ENCODE assay signal across 18 mouse cellular contexts in genomic region chr2:54033277-54033676, GRCm38 (mm10). TPM values are rescaled to one million over a fixed set of nuclear protein-coding genes. Genes with fewer than 3 reads are reported as not detected.
DNase-seq lines count a peak whose midpoint lies in the region; ATAC-seq lines count a peak whose summit lies in the region.
"Had no signal": no experiment of that assay in that cellular context is flagged by ENCODE, and none has a peak within 500 bp of the region (broad histone marks: within the 10 kb centered on the region; RNA-seq: fewer than 3 reads in every experiment).

No protein-coding gene starts in this region.

- ATAC-seq in megakaryocyte-erythroid progenitor cell, adult 5-6 weeks (replicated peaks; ENCODE audit: low FRiP score, low TSS enrichment, poor library complexity, severe bottlenecking), result no peak
- ATAC-seq: CD4-positive, CD25-positive, alpha-beta regulatory T cell, adult 4 months; forebrain, postnatal 0 days; intestine, embryonic 16.5 days had no signal

- intact Hi-C loops in heart, postnatal 36 days (cut with DNase I), result no loop called here

- DNase-seq in gastrocnemius, postnatal 25 days, result peak; percentile 26
- no peak for DNase-seq in gastrocnemius, postnatal 10 days
- peak; percentile 6 to 13 for DNase-seq in heart, adult 9 months (ENCODE audit: low spot score in 2 of 2)
- DNase-seq in heart, postnatal 36 days, result no peak
- peak; percentile 10 for DNase-seq in right cerebral cortex, postnatal 25 days
- no peak for DNase-seq in right cerebral cortex, postnatal 4 days
- DNase-seq in skeletal muscle tissue, adult 2 months (ENCODE audit: low read depth, low spot score), result peak; percentile 30
- DNase-seq: adrenal gland, postnatal 10 days; B cell, adult 2 months; cerebellum, adult 11-12 months; cerebellum, adult 9-10 months; cerebellum, postnatal 25 days; forebrain, postnatal 0 days; kidney, adult 2 months had no signal

RNA-seq across cellular contexts. Expression of gene Rprm, which starts 52.1 kb away (rescaled TPM):
- total RNA-seq in gastrocnemius, postnatal 25 days (2021), result under 1 TPM; 0.24 to 0.79 TPM
- total RNA-seq in gastrocnemius, postnatal 10 days (2021), result 1 to 10 TPM in 1 of 2 experiments, under 1 TPM in 1; 0.99 to 1.3 TPM
- not detected for total RNA-seq in heart, postnatal 36 days (2021)
- total RNA-seq in megakaryocyte-erythroid progenitor cell, adult 5-6 weeks (2014; fragmentation: Nextera tagmentation), result not detected in 2 replicates
- not detected in 2 replicates for total RNA-seq in megakaryocyte-erythroid progenitor cell, adult 5-6 weeks (2017)
- total RNA-seq: G1E had no signal

Comparison
In these comparisons a context has a peak if more than half of its experiments do, and no peak if none do; other contexts are left out.
1. DNase-seq: peak in gastrocnemius, postnatal 25 days (single experiment), heart, adult 9 months (2 of 2), right cerebral cortex, postnatal 25 days (single experiment) and skeletal muscle tissue, adult 2 months (single experiment); none in gastrocnemius, postnatal 10 days (single experiment), heart, postnatal 36 days (0 of 2) and right cerebral cortex, postnatal 4 days (single experiment).